Mouse (Mus musculus) effector memory CD4-positive, alpha-beta T cell, adult 5 months (primary cell): ENCODE data around the gene Stfa3. TPM values are rescaled to one million over a fixed set of nuclear protein-coding genes. Genes with fewer than 3 reads are reported as not detected.

Experiments
- polyA plus RNA-seq: library from polyadenylated mRNA; unstranded; fragments of 100-300 nt; shearing (Covaris generic); gene quantifications from one replicate; pipeline ENCODE4 v1.2.1, GENCODE M21; 2017

Gene Stfa3
- not detected for polyA plus RNA-seq

DNA sequence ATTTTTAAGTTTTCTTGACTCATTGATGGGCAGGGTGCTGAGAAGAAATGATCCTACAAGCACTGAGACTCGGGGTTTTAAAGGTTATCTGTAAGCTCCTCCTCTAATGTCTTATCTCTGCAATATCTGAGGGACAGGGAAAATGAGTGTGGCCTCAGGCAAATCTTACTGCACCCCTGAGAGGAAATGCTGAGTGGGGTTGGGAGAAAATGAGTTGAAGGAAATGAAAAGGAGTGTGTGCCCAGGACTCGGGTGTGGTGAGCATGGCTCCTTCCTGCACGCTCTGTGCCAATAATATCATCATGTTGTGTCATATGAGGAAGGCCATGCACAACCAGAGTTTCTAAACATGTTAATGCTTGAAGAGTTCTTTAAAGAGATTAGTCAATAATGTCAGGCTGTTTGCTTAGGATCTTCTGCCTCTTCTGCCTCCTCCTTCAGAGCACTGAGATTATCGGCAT, at the start of gene Stfa3:
Stfa3 (minus strand) TSS at position 51 of the 461 bp plus-strand sequence.

DNA sequence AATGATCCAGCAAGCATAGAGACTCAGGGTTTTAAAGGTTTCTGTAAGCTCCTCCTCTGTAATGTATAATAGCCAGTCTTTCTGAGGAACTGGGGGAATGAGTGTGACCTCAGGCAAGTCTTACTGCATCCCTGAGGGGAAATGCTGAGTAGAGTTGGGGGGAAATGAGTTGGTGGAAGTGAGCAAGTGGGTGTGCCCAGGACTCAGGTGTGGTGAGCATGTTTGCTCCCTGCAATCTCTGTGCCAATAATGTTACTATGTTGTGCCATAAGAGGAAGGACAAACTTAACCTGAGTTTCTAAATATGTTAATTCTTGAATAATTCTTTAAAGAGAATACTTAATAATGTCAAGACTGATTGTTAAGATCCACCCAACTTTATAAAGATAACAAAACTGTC, 46.8 kb downstream of the Stfa3 start, which contains the start of gene Stfa2:
Stfa2 (minus strand) TSS at position 101 of the 400 bp plus-strand sequence.

Other genes with a start within 250 kb of the Stfa3 start
- not detected for gene Gm5416, start 245.0 kb downstream of the Stfa3 start, polyA plus RNA-seq
- not detected for gene 2010005H15Rik, start 233.9 kb downstream of the Stfa3 start, polyA plus RNA-seq
- not detected for gene Stfa1, start 178.4 kb downstream of the Stfa3 start, polyA plus RNA-seq
- not detected for gene BC117090, start 121.1 kb downstream of the Stfa3 start, polyA plus RNA-seq
- gene BC100530, start 87.6 kb downstream of the Stfa3 start, polyA plus RNA-seq = not detected
- not detected for gene Stfa2, start 46.9 kb downstream of the Stfa3 start, polyA plus RNA-seq
- 0.09 TPM for gene Casr, start 106.7 kb upstream of the Stfa3 start, polyA plus RNA-seq
- gene Cd86, start 210.7 kb upstream of the Stfa3 start, polyA plus RNA-seq = 7.8 TPM
- 10.2 TPM for gene Ildr1, start 238.6 kb upstream of the Stfa3 start, polyA plus RNA-seq